Mouse (Mus musculus) CD4-positive, CD25-positive, alpha-beta regulatory T cell, adult 9 weeks (primary cell): ENCODE results near the gene Cyp4a10. TPM values are rescaled to one million over a fixed set of nuclear protein-coding genes. Genes with fewer than 3 reads are reported as not detected.

ENCODE experiments used
- polyA plus RNA-seq: library from polyadenylated mRNA; unstranded; fragments of 100-300 nt; shearing (Covaris generic); gene quantifications from one replicate; pipeline ENCODE4 v1.2.1, GENCODE M21; 2017

The Cyp4a10 gene
- not detected for polyA plus RNA-seq

DNA sequence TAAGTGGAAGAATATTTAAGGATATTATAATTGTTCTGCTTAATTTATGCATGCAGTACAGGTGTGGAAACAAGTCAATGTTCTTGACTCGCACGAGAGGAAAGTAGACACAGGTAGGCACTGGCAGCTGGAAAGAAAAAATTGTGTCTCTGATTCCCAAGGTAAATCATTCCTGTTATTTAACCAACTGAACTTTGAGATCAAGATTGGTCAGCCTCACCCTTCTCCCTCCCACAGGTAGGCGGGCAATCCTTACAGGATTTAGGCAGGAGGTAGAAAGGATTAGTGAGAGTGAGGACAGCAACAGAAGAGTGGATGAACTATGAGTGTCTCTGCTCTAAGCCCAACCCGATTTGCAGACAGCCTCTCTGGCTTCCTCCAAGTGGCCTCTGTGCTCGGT is at the start of gene Cyp4a10:
Gene Cyp4a10, plus strand, starts transcription at position 265 of the 400 bp plus-strand sequence.

DNA sequence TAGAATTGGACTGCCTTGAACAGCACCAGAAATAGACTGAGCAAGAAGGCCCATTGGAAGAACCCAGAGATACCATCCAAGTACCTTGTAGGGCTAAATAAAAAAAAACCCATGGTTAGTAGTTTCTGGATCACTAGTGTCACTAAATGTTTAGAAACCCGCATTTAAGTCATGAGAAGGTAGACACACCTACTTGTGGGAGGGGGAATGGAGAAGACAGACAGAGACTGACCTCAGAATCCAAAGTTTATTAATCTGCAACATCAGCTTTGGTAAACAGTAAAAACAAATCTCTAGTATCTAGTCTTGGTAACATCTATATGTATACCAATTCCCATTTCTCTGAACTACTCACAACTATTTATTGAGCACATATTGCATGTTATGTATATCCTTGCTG is 22.1 kb upstream of the Cyp4a10 start, which contains the start of gene Cyp4a14:
Gene Cyp4a14, minus strand, starts transcription at position 142 of the 400 bp plus-strand sequence.

DNA sequence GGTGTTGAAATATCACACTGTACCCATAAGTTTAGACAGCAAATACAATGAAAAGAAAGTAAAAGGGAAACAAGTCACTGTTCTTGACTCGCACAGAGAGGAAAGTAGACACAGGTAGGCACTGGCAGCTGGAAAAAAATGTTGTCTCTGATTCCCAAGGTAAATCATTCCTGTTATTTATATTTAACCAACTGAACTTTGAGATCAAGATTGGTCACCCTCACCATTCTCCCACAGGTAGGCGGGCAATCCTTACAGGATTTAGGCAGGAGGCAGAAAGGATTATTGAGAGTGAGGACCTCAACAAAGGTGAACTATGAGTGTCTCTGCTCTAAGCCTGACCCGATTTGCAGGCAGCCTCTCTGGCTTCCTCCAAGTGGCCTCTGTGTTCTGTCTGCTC is 45.3 kb downstream of the Cyp4a10 start, which contains the start of gene Cyp4a31:
Gene Cyp4a31, plus strand, starts transcription at position 249 of the 400 bp plus-strand sequence.

Other genes starting within 250 kb of the Cyp4a10 start
- gene Cyp4a12a, start 219.2 kb upstream of the Cyp4a10 start, polyA plus RNA-seq = not detected
- gene Cyp4a12b, start 106.6 kb upstream of the Cyp4a10 start, polyA plus RNA-seq = not detected
- gene Cyp4a30b, start 65.7 kb upstream of the Cyp4a10 start, polyA plus RNA-seq = not detected
- gene Cyp4a14, start 22.1 kb upstream of the Cyp4a10 start, polyA plus RNA-seq = not detected
- gene Cyp4a31, start 45.4 kb downstream of the Cyp4a10 start, polyA plus RNA-seq = not detected
- not detected for gene Cyp4a32, start 82.7 kb downstream of the Cyp4a10 start, polyA plus RNA-seq
- not detected for gene Cyp4b1, start 129.5 kb downstream of the Cyp4a10 start, polyA plus RNA-seq
- gene Efcab14, start 219.5 kb downstream of the Cyp4a10 start, polyA plus RNA-seq = 44.0 TPM